Mouse (Mus musculus) lung, adult 2 months (tissue): ENCODE measurements at regions not wholly inside any gene's neighbourhood (a gene's known extent, or its start where the extent isn't known, plus 50 kb on each side); places are given as distances from the start of the nearest gene placed in this dataset.

Experiments used
- DNase-seq: peaks from one replicate; pipeline ENCODE4 v3.0.0; 2022
- H3K4me1 ChIP-seq: fragments of 200-500 bp; 2 replicates; pipeline ENCODE4 v1.6.1; 2011; ENCODE audit warnings: low read length; ENCODE audit not compliant: control insufficient read depth, insufficient read depth
- H3K4me3 ChIP-seq: fragments of 200-500 bp; replicated peaks from 2 replicates; pipeline ENCODE3; 2011; ENCODE audit warnings: low read depth, mild to moderate bottlenecking, control low read depth, low read length; ENCODE audit errors: extremely low read depth
- CTCF ChIP-seq: fragments of 200-500 bp; IDR thresholded peaks from 2 replicates; pipeline ENCODE4 v1.5.1; 2011; ENCODE audit warnings: mild to moderate bottlenecking, low read length, control low read depth; ENCODE audit not compliant: insufficient read depth
- POLR2A ChIP-seq: fragments of 200-500 bp; IDR thresholded peaks from 2 replicates; pipeline ENCODE4 v1.6.1; 2011; ENCODE audit warnings: low read depth, mild to moderate bottlenecking, control low read depth, low read length, borderline replicate concordance; ENCODE audit errors: extremely low read depth
- WGBS: fragments of 180-500 bp; shearing (Covaris S2); methylation state at CpG from one replicate; pipeline ENCODE4 v1.1.7; 2018; 5-methylcytosine and 5-hydroxymethylcytosine counted together

DNA sequence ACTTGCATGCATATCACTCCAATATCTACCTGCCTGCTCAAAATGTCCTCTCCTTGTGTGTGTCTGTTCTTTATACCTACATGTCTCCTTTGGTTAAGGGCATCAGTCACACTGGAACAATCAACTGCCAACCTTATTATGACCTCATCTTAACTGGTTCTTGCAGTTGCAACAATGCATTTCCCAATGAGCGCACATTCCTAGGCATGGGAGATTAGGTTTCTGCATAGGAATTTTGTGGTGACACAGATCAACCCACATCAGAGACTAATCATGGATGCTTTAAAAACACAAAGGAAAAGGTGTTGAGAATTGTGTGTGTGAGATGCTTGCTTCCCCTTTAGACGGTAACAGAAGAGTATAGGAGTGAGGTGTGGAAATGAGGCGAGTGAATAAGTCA, 171.3 kb upstream of the Nectin3 start:
- Histone ChIP-seq H3K4me3 (no peak overlapping the region), H3K4me1 (no peaks in the 10 kb centered on the region)
- no peak for DNase-seq
- TF ChIP-seq CTCF (no peak), POLR2A (no peak)
- WGBS, result 90% methylated on average over 3 of the region's 3 CpGs

DNA sequence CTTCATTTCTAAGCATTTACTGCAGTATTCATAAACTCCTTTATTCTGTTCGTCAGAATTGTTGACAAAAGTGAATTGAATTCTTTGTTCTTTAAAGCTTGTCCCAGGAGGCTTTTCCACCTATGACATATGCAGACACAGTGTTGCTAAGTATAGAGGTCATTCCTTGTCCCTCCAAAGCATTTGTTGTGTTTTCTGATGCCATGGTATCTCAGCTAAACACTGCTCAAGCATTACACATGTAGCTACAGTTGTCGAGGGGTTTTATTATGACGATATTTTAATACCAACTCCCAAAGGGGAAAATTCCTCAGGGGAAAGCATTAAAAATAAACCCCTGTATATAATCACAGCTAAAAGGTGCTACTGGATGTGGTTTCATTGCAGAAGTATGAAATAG, 167.2 kb upstream of the Nectin3 start:
- no peak for DNase-seq
- H3K4me1 ChIP-seq, result no peaks in the 10 kb centered on the region
- no peak for TF ChIP-seq POLR2A
- TF ChIP-seq CTCF, result no peak
- WGBS, result 72% methylated on average over 3 of the region's 3 CpGs
- H3K4me3 ChIP-seq, result no peak overlapping the region

DNA sequence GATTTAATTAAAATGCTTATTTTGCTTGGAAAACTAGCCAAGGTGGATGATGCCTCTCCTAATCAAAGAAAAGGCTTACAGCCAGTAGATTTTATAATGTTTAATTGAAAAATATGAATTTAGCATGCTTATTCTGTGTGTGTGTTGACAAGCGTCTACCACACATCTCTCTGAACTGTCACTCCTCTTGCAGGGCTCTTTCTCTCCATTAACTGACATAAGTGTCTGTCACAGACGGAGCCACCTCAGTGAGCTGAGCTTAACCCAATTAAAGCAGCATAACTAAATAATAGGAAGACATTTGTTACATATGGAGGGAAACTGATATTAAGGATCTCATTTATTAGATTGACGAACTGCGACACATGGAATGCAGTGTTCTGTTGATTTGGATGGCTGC, 164.7 kb upstream of the Nectin3 start:
- Histone ChIP-seq H3K4me3 (no peak overlapping the region), H3K4me1 (no peaks in the 10 kb centered on the region)
- TF ChIP-seq CTCF (no peak), POLR2A (no peak)
- 82% methylated on average over 4 of the region's 4 CpGs for WGBS
- no peak for DNase-seq

DNA sequence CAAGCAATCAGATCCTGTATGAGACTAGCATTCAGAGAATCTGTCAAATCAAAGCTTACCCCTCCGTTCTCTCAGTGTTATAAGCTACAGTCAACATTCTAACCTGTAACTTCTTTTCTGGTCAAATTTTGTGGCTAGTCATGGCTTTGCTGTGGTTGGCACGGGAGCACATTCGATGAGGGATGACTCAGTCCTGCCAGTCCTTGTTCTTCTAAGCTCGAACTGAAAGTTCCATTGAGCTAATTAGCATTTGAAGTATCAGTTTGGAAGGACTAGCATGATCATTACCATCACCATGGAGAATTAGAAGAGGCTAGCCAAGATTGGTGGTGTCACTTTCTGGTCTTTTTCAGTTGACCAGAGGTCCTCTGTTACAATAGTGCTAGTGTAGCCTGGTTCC, 156.7 kb upstream of the Nectin3 start:
- DNase-seq, result no peak
- 87% methylated on average over 4 of the region's 4 CpGs for WGBS
- no peaks in the 10 kb centered on the region for H3K4me1 ChIP-seq
- no peak for TF ChIP-seq POLR2A
- no peak for TF ChIP-seq CTCF
- H3K4me3 ChIP-seq, result no peak overlapping the region

DNA sequence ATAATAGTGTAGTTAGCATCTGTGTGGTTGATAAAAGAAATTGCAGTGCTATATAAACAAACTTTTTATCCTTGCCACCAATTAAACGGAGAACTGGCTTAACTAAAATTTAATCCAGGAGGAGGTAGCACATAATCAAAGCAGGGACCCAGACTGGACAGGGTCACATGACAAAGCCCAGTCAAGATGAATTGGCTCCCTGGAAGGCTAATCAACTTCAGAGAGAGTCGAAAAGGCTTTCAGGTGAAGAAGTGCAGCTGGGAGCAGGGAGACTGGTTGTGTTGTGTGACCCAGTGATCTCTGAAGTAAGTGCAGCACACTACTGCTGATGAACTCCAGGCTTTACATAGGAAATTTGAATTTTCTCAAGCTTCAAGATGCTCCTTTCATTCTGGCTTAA, 127.5 kb upstream of the Nectin3 start:
- WGBS, result 28% methylated on average over 2 of the region's 2 CpGs

DNA sequence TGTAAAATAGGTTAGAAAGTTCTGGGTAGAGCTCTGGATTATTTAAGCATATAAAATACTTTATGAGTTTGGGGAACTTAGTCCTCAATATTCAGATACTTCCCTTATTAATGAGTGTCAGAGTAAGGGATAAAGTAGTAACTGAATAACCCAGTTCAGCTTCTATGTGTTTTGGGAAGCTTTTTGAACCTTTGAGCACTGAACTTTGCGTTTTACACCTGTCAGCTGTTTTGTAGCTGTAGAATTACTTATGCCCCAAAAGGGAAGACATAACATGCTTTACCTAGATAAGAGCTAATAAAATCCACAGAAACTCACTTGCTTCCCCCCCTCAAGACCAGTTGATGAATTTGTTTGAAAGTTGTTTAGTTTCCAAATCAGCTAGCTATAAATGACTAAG, 124.9 kb upstream of the Nectin3 start:
- WGBS, result 62% methylated on average over 1 of the region's 1 CpGs
- H3K4me1 ChIP-seq, result no peaks in the 10 kb centered on the region
- no peak overlapping the region for H3K4me3 ChIP-seq
- DNase-seq, result no peak
- TF ChIP-seq CTCF (no peak), POLR2A (no peak)

More for the DNA sequence above, 127.5 kb upstream of the Nectin3 start:
- Histone ChIP-seq H3K4me1 (no peaks in the 10 kb centered on the region), H3K4me3 (no peak overlapping the region)
- no peak for DNase-seq
- TF ChIP-seq POLR2A (no peak), CTCF (no peak)

DNA sequence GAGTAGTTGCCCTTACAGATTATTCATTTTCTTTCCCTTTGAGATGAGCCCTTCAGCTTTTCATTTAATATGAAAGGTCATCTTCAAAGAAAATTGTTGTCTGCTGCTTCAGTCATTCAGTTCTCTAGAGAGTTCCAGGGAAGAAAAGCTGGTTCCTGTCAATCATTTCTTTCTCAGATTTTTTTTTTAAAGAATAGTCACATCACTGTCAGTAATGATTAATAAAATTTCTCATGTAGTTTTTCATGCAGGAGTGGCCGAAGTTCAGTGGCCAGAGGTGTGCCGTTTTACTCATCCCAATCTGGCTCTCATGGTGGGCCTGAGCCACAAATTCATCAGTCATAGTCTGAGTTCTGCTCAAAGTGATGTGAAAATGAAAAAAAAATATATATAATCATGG, 121.5 kb upstream of the Nectin3 start:
- 84% methylated on average over 2 of the region's 2 CpGs for WGBS
- no peaks in the 10 kb centered on the region for H3K4me1 ChIP-seq
- no peak for DNase-seq
- H3K4me3 ChIP-seq, result no peak overlapping the region
- TF ChIP-seq CTCF (no peak), POLR2A (no peak)

DNA sequence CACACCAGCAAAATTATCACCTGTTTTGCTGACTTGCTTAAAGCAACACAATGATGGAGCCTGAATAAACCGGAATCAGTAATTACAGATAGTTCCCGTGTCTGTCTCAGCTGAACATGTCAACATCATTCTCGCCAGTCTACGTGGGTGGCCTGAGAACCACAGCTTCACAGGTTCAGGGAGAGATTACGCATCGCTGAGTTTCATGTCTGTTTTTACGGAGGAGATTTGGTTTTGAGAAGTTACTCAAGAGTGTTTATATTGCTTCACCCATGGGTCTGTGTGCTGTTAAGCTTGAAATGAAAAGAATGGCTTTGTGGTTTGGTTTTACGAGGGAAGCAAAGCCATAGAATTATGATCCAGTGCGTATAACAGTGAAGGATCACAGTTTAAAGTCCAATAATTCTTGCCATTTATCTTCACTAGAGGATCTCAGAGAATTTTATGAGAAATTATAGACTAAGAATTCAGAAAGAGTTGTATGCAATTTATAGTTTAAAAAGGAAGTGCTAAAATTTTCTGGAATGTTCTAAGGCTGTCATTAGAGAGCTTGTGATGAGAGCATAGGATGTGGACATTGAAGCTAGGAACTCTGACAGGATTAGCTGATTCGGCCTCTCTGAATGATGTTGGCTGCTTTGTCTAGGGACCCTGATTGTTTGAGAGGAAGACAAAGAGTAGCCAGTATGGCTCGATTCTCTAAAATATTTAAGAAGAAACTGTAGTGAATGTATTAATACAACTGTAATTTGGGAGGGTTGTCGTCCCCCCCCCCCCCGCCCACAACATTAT, 119.4 kb upstream of the Nectin3 start:
- TF ChIP-seq CTCF, result no peak
- no peak for TF ChIP-seq POLR2A
- 55% methylated on average over 13 of the region's 13 CpGs for WGBS
- H3K4me3 ChIP-seq, result no peak overlapping the region
- no peak for DNase-seq
- H3K4me1 ChIP-seq, result no peaks in the 10 kb centered on the region

DNA sequence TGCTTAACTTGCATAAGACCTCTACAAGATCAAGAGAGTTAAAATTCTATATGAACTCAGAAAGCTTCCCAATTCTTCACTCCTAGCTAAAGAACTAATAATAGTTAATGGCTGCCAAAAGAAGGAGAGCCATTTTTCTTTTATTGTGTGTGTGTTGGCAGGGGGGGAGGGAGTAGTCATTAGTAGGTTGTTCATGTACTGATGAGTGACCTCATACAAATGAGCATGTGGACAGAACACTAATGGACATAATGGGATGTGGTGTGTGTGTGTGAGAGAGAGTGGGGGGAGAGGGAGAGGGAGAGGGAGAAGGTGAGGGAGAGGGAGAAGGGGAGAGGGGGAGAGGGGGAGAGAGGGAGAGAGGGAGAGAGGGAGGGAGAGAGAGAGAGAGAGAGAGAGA, 118.3 kb upstream of the Nectin3 start:
- no peak overlapping the region for H3K4me3 ChIP-seq
- no peaks in the 10 kb centered on the region for H3K4me1 ChIP-seq
- TF ChIP-seq POLR2A, result no peak
- TF ChIP-seq CTCF, result no peak
- DNase-seq, result no peak

DNA sequence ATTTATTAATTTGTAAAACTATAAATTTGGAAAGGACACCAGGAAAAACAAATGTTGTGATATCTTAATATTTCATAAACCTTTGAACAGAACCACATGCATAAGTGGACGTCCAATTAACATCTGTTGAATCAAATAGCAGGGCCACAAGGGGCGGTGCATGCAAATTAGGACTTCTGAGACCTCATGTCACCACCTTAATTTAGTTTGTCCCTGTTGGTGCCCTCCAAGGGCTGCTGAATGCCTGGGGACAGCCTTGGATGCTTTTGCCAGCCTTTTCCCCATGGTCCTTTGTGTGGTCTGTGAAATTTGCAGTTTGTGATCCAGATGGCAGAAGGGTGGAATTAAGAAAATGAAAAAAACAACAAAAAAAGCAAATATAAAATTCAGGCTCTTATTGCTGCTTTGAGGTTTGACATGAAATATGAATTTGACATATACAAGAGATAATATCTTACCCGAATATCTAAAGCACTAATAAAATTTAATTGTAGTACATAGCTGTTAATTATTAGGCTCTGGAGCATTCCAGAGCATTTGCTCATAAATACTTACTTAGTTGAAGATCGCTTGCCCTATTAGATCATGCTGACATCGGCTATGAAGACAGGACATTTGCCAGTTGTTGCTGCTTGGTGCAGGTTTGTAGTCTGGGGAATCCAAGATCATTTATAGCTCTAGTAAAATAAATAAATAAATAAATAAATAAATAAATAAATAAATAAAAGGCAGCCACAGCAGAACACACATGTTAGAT, 114.9 kb upstream of the Nectin3 start:
- WGBS, result 76% methylated on average over 5 of the region's 5 CpGs
- no peak for DNase-seq
- TF ChIP-seq POLR2A (no peak), CTCF (no peak)
- Histone ChIP-seq H3K4me1 (no peaks in the 10 kb centered on the region), H3K4me3 (no peak overlapping the region)
